Mouse (Mus musculus): ENCODE data around the gene Vcam1. TPM values are rescaled to one million over a fixed set of nuclear protein-coding genes. Genes with fewer than 3 reads are reported as not detected.

Gene Vcam1
- polyA plus RNA-seq, 1 experiment: 10.2 TPM

GRCm38 (mm10) chr3:116095934-116096333 lies 33.6 kb downstream of the Vcam1 start:
- 55% methylated on average over 3 of the region's 3 CpGs for WGBS
- no peaks in the 10 kb centered on the region for H3K4me1 ChIP-seq (ENCODE audit: control insufficient read depth, insufficient read depth, low read length)
- no peak for DNase-seq

GRCm38 (mm10) chr3:116095312-116095711 lies 34.2 kb downstream of the Vcam1 start:
- Histone ChIP-seq H3K4me3 (replicated peaks; ENCODE audit: extremely low read depth, low read depth, low read length) (no peak overlapping the region), H3K4me1 (ENCODE audit: control insufficient read depth, insufficient read depth, low read length) (no peaks in the 10 kb centered on the region)
- TF ChIP-seq CTCF (IDR thresholded peaks at IDR 0.05; ENCODE audit: insufficient read depth, low read length): no peak
- no peak for TF ChIP-seq POLR2A (IDR thresholded peaks at IDR 0.05; ENCODE audit: borderline replicate concordance, extremely low read depth, low read depth, low read length)
- no peak for DNase-seq
- WGBS: 64% methylated on average over 4 of the region's 4 CpGs

More at GRCm38 (mm10) chr3:116095934-116096333, 33.6 kb downstream of the Vcam1 start:
- H3K4me3 ChIP-seq (replicated peaks; ENCODE audit: extremely low read depth, low read depth, low read length): no peak overlapping the region
- TF ChIP-seq POLR2A (IDR thresholded peaks at IDR 0.05; ENCODE audit: borderline replicate concordance, extremely low read depth, low read depth, low read length): no peak
- no peak for TF ChIP-seq CTCF (IDR thresholded peaks at IDR 0.05; ENCODE audit: insufficient read depth, low read length)

DNA sequence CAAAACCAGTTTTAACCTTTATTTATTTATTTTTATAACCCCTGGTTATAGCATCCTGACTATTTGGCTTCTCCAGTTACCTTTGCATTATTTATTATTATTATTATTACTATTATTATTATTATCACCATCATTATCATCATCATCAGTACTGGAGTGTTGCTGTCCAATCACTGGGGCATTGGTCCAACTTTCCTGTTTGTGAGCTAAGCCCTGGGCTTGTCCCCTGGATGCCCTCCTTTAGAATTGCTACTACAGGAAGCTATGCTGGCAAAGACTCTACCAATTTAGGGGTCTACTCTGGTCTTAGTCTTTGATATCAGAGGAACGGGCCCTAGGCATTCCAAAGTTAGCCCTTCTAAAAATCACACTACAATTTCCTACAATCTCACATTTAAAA lies 34.6 kb downstream of the Vcam1 start:
- no peak for DNase-seq
- TF ChIP-seq POLR2A (IDR thresholded peaks at IDR 0.05; ENCODE audit: borderline replicate concordance, extremely low read depth, low read depth, low read length): no peak
- no peak for TF ChIP-seq CTCF (IDR thresholded peaks at IDR 0.05; ENCODE audit: insufficient read depth, low read length)
- no peaks in the 10 kb centered on the region for H3K4me1 ChIP-seq (ENCODE audit: control insufficient read depth, insufficient read depth, low read length)
- H3K4me3 ChIP-seq (replicated peaks; ENCODE audit: extremely low read depth, low read depth, low read length): no peak overlapping the region
- WGBS: 50% methylated on average over 1 of the region's 1 CpGs

DNA sequence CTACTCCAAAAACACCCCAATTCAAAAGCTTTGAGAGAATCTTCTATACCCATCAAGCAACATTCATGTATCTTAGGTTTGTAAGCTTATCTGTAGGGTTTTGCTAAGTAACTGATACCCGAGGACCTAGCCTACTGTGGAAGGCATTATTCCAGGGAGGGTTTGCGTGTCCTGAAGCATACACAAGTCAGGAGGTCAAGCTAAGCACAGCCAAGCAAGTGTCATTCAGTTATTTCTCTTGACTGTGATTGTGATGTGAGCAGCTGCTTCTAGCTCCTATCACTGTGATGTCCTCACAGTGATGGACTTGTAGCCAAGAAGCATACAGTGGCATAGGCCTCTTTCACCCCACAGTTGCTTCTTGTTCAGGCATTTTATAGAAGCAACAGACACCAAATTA lies 35.2 kb downstream of the Vcam1 start:
- TF ChIP-seq CTCF (IDR thresholded peaks at IDR 0.05; ENCODE audit: insufficient read depth, low read length) (no peak), POLR2A (IDR thresholded peaks at IDR 0.05; ENCODE audit: borderline replicate concordance, extremely low read depth, low read depth, low read length) (no peak)
- Histone ChIP-seq H3K4me1 (ENCODE audit: control insufficient read depth, insufficient read depth, low read length) (no peaks in the 10 kb centered on the region), H3K4me3 (replicated peaks; ENCODE audit: extremely low read depth, low read depth, low read length) (no peak overlapping the region)
- no peak for DNase-seq
- WGBS: 82% methylated on average over 2 of the region's 2 CpGs

DNA sequence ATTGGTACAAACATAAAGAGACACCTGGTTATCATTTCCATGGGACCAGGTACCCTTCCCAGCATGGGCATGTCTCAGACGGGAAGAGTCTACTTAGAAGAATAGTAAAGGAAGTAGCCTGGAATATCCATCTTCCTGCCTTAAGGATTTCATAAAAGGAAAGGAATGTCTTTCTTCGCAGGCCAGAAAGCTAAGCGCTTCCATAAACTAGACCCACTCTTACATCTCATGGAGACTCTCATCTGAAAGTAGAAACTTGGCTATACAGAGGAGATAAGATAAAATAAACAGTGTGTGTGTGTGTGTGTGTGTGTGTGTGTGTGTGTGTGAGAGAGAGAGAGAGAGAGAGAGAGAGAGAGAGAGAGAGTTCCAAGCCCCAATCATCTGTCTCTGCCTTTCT lies 36.9 kb downstream of the Vcam1 start:
- Histone ChIP-seq H3K4me1 (ENCODE audit: control insufficient read depth, insufficient read depth, low read length) (no peaks in the 10 kb centered on the region), H3K4me3 (replicated peaks; ENCODE audit: extremely low read depth, low read depth, low read length) (no peak overlapping the region)
- no peak for TF ChIP-seq CTCF (IDR thresholded peaks at IDR 0.05; ENCODE audit: insufficient read depth, low read length)
- TF ChIP-seq POLR2A (IDR thresholded peaks at IDR 0.05; ENCODE audit: borderline replicate concordance, extremely low read depth, low read depth, low read length): no peak
- 51% methylated on average over 3 of the region's 3 CpGs for WGBS
- DNase-seq: no peak

DNA sequence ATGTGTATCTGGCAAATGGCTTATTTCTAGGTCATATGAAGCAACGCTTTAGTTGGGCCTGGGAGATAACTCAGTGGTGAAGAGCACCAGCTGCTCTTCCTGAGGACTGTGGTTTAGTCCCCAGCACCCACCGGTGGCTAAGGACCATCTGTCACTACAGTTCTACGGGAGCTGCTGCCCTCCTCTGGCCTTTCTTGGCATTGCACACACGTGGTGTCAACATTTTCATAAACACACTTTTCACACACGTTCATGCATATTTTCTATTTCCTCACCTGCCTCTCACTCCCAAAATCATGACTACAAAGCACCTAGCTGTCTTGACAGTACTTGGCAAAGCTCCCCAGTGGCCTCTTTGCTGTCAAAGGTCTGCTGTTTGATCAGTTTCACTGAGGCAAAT lies 37.8 kb downstream of the Vcam1 start:
- no peaks in the 10 kb centered on the region for H3K4me1 ChIP-seq (ENCODE audit: control insufficient read depth, insufficient read depth, low read length)
- WGBS: 88% methylated on average over 5 of the region's 5 CpGs
- no peak for DNase-seq
- no peak for TF ChIP-seq POLR2A (IDR thresholded peaks at IDR 0.05; ENCODE audit: borderline replicate concordance, extremely low read depth, low read depth, low read length)
- TF ChIP-seq CTCF (IDR thresholded peaks at IDR 0.05; ENCODE audit: insufficient read depth, low read length): no peak
- H3K4me3 ChIP-seq (replicated peaks; ENCODE audit: extremely low read depth, low read depth, low read length): no peak overlapping the region

DNA sequence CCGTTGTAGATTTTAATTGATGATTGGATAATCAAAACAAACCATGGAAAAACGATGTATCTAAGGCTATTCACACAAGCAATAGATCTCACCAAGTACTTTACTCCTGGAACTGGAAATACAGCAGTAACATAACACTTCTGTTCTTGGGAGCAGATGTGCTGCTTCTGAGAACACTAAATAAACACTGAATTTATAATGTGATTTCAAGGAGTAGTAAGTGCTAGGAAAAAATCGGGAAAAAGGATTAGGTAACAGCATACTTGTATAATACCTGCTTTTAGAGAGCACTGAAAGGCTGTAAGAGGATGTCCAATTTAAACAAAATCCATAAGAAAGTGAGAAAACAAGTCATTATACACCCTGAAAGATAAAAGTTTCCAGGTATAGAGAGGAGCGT lies 43.5 kb downstream of the Vcam1 start:
- 51% methylated on average over 4 of the region's 4 CpGs for WGBS
- no peak for DNase-seq
- H3K4me3 ChIP-seq (replicated peaks; ENCODE audit: extremely low read depth, low read depth, low read length): no peak overlapping the region

GRCm38 (mm10) chr3:116080939-116081676 lies 48.4 kb downstream of the Vcam1 start:
- Histone ChIP-seq H3K4me1 (ENCODE audit: control insufficient read depth, insufficient read depth, low read length) (no peaks in the 10 kb centered on the region; the same call in 1 of the 2 replicates), H3K4me3 (replicated peaks; ENCODE audit: extremely low read depth, low read depth, low read length) (no peak overlapping the region)
- no peak for DNase-seq
- WGBS: 56% methylated on average over 7 of the region's 7 CpGs
- TF ChIP-seq CTCF (IDR thresholded peaks at IDR 0.05; ENCODE audit: insufficient read depth, low read length) (peak; percentile 16; the same call in 1 of the 2 replicates), POLR2A (IDR thresholded peaks at IDR 0.05; ENCODE audit: borderline replicate concordance, extremely low read depth, low read depth, low read length) (no peak)

More for the DNA sequence above, 43.5 kb downstream of the Vcam1 start:
- H3K4me1 ChIP-seq (ENCODE audit: control insufficient read depth, insufficient read depth, low read length): no peaks in the 10 kb centered on the region
- TF ChIP-seq CTCF (IDR thresholded peaks at IDR 0.05; ENCODE audit: insufficient read depth, low read length) (no peak), POLR2A (IDR thresholded peaks at IDR 0.05; ENCODE audit: borderline replicate concordance, extremely low read depth, low read depth, low read length) (no peak)

DNA sequence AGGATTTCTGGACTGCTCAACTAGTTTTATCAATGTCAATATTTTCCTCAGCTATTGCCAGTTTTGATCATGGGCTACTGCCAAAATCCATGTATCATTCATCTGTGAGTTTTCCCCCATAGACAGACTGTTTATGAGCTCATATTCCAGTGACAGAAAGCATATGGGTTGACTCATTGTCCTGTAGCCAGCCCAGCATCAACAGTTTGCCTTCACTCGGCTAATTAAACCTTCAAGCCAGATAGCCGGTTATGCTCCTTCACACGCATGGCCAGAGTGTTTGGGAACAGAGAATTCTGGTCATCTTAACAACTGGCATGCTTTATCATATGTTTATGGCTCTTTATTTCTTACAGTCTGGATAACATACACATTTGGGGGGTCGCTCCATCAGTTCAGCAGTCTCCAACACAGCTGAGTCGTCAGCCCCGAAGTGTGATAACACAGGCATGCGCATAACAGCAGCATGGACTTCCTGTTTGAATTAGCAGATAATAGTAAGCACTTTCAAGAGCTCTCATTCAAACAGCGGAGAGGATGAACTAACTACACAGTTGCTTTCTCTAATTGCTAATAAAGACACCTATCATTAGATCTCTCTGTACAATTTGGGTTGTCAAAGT lies 49.2 kb downstream of the Vcam1 start:
- Histone ChIP-seq H3K4me3 (replicated peaks; ENCODE audit: extremely low read depth, low read depth, low read length) (no peak overlapping the region), H3K4me1 (ENCODE audit: control insufficient read depth, insufficient read depth, low read length) (no peaks in the 10 kb centered on the region; the same call in 1 of the 2 replicates)
- TF ChIP-seq CTCF (IDR thresholded peaks at IDR 0.05; ENCODE audit: insufficient read depth, low read length): no peak
- no peak for TF ChIP-seq POLR2A (IDR thresholded peaks at IDR 0.05; ENCODE audit: borderline replicate concordance, extremely low read depth, low read depth, low read length)
- DNase-seq: no peak
- 26% methylated on average over 8 of the region's 8 CpGs for WGBS

- 52% methylated on average over 4 of the region's 4 CpGs for WGBS
- H3K4me1 ChIP-seq (ENCODE audit: control insufficient read depth, insufficient read depth, low read length): no peaks in the 10 kb centered on the region; the same call in 1 of the 2 replicates
- TF ChIP-seq CTCF (IDR thresholded peaks at IDR 0.05; ENCODE audit: insufficient read depth, low read length) (no peak), POLR2A (IDR thresholded peaks at IDR 0.05; ENCODE audit: borderline replicate concordance, extremely low read depth, low read depth, low read length) (no peak)
- DNase-seq: no peak
- H3K4me3 ChIP-seq (replicated peaks; ENCODE audit: extremely low read depth, low read depth, low read length): no peak overlapping the region
Observed at GRCm38 (mm10) chr3:116078490-116078889, 51.0 kb downstream of the Vcam1 start.

Data from lung, adult 2 months (tissue).